Mouse (Mus musculus) thymus, adult 18-20 months (tissue): ENCODE results near the gene Abcc10.

Experiments
- DNase-seq, 2 experiments: peaks; one replicate each; pipeline ENCODE4 v3.0.0; 2022; ENCODE audit warnings: mixed read lengths in 2 of 2

Abcc10 gene

DNA sequence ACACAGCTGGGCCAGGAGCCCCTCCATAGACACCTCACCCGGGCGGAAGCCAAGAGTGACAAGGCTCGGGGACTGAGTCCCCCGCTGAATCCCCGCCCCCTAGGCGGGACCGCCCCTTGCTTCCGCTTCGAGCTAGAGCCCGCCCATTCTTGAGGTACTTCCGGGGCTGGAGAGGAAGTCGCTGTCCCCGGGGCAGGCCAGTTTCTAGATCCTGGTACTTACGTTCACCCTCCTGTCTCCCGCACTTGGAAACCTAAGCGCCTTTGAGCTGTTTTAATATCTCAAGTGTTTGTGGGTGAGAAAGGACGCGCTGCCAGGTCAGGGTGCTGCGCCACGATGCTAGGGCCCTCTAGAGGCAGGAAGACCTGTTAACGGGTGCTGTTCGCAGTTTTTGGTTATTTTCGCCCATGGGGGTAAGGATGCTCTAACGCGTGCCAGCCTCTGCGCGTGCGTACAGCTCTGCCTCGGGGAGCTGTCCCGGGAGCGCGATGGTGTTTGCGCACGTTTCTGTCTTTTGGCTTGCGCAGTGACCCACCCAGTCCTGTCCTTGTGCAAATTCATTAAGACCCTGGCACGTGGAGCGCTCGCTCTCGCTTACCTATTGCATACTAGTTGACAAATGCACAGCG is at the start of gene Abcc10:
TSS of gene Abcc10 (minus strand) at position 447 of the 629 bp plus-strand sequence.
- DNase-seq, result peak; percentile 97 to 98

DNA sequence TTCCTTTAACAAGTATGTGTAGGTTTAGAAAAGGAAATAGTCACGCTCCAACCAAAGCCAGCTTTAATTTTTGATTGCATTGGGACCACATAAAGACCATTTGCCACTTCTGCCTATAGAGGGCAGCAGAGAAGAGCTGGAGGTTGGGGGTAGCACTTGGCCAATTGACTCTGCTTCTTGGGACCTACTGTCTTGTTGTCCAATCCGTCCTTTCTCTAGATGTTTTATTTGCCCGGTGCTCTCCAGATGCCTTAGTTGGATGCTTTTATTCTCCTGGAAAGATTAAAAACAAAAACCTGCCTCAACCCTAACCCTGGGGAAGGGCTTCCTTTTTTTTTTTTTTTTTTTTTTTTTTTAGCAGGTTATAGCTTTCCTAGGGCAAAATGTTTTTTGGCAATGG is 43.6 kb upstream of the Abcc10 start:
- peak in 1 of 2 experiments; percentile 13 for DNase-seq

DNA sequence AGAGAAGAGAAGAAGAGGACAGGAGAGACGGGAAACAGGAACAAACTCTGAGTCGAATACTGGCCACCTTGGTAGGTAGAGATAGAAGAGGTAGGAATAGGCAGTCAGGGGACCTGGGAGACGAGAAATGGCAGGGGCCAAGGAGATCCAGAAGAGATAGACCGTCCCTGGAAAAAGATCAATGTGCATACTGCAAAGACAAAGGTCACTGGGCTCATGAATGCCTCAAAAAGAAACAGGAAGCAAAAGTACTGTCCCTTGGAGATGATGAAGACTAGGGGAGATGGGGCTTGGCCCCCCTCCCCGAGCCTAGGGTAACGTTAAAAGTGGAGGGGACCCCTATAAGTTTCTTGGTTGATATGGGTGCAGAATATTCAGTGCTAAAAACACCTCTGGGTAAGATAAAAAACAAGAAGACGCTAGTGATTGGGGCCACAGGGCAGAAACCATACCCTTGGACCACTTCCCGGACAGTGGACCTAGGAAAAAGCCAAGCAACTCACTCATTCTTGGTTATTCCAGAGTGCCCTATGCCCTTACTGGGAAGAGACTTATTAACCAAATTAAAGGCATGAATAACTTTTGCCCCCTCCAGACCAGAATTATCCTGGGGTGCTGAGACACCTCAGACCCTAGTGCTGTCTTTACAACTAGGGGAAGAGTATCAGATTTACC is 23.0 kb upstream of the Abcc10 start:
- DNase-seq, result no peak

DNA sequence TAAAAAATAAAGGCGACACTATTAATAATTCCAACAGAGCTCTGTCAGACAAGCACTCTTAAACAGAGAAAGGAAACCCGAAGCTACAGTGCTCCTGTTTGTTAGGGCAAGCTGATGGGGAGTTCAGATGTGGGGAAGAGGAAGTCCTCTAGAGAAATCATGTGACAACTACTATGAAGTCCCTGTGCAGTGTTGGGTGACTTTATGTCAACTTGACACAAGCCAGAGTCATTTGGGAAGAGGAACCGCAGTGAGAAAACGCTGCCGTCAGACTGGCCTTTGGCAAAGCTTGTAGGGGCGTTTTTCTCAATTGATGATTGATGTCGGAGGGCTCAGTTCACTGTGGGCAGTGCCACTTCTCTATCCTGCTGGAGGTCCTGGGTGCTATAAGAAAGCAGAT is 13.1 kb upstream of the Abcc10 start:
- DNase-seq, result no peak

DNA sequence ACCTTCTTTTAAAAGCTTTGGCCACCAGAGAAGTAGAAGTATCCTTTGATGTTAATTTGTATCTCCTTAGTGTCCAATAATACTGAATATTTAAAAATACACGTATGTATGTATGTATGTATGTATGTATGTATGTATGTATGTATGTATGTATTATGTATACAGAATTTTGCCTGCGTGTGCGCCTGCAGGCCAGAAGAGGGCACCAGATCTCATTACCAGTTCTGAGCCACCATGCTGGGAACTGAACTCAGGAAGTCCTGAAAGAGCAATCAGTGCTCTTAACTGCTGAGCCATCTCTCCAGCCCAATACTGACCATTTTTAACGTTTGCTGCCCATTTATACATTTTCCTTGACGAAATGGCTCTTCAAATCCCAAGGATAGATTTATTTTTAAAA is 8.3 kb upstream of the Abcc10 start:
- no peak for DNase-seq

GRCm38 (mm10) chr17:46328723-46329122 is 571 bp upstream of the Abcc10 start:
- DNase-seq, result no peak

DNA sequence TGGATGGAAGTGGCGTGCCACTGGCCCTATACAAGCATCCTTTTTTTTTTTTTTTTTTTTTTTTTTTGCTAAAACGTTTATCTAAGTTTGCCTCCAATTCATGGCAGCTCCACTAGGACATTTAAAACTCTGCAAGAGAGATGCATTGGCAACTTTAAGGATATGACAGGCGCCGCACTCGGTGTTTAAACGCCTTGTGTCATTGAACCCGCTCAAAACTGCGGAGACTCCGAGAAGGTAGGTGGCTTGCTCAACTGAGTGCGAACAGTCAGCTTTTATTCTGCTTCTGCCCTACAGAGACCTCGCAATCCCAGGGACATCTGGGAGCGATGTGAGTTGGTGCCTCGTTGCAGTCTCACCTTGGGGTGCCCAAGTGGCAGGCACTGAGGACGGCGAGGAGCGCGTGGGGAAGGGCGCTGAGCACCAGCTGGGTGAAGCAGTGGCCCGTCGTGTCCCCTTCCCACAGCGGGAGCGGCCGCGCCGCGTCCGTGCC is 693 bp downstream of the Abcc10 start:
- DNase-seq, result no peak

GRCm38 (mm10) chr17:46322046-46322823 is 5.9 kb downstream of the Abcc10 start:
- no peak for DNase-seq

GRCm38 (mm10) chr17:46320492-46320891 is 7.7 kb downstream of the Abcc10 start:
- DNase-seq, result no peak

DNA sequence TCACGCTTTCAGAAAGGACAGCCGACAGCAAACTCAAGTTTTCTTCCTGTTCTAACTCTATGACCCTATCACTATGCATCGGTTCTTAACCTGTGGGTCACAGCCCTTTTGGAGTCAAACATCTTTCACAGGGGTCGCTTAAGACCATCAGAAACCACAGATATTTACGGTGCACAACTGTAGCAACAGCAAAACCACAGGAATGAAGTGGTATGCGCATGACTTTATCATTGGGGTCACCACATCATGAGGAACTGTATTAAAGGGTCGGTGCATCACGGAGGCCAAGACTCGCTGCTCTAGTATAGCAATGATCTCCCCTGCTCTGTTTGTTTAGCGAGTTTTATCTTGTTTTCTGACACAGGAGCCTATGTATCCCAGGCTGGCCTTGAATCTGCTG is 12.3 kb downstream of the Abcc10 start:
- no peak for DNase-seq

DNA sequence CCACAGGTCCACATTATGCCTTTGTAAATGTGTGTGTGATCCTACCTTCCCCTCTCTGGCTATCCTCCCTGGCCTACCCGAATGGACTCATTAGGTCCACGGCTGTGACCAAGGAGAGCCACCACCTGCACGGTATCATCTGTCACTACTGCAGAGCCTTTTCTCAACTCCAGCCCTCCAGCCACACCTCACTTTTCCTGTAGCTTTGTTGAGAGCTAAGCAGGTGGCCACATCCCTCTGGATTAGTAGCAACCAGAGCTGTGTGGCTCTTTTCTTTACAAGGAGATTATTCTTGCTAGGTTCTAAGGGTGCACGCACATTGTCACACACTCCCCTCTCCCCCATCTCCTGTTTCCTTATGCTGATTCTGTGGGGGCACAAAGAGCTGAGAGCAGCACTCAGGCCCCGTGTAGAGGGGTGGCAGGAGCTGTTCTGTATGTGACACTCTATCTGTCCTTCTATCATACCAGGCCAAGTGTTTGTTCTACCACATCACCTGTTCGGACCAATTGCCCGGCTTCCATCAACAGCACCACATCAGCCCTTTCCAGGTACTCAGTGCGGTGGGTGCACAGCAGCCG is 14.9 kb downstream of the Abcc10 start:
- no peak for DNase-seq

DNA sequence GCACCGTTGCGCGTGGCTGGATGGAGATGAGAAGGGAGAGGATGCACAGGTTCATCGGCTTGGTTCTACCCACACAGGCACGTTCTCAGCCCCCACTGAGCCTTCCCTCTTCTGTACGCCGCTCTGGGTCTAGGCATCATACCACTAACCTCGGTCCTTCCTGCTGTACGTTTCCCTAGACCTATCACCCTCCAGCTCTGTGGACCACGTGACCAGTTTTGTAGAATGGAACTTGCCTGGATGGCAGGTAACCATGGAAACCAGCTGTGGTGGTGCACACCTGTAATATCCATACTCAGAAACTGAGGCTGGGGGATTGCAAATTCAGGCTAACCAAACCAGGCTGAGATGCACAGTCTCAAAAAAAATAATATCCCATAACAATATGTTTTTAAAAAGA is 17.6 kb downstream of the Abcc10 start:
- DNase-seq, result no peak

DNA sequence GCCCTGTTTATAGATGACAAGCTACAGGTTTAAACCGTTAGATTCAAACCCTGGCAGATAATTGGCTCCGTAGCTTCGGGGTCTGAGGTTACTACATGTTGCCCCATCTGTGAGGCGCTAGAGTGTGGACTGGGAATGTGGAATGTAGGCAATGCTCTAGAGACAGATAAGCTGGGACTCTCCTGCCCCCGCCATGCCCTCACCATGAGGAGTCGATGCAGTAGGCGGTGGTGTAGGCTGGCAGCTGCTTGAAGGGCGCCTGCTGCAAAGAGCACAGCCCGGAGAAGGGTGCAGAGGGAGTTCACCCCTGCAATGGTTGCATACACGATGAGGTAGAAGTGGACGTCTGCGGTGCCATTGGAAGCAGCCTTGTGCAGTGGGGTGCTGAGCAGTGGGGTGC is 18.3 kb downstream of the Abcc10 start:
- DNase-seq, result no peak

DNA sequence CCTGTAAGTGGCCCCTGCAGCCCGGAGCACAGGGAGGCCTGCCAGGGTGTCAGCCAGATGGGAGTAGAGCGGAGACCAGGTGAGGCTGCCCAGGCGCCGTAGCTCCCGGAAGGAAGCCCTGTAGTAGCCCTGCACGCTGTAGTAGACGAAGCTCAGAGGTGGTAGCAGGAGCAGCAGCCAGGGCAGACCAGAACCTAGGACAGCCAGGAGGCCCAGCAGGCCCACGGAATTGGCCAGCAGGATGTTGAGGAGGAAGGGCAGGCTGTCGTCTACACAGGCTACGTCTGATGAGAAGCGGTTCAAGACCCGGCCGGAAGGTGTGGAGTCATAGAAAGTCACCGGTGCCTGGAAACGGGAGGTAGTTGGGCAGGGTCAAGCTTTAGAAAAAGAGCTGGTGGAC is 21.2 kb downstream of the Abcc10 start:
- DNase-seq, result no peak

DNA sequence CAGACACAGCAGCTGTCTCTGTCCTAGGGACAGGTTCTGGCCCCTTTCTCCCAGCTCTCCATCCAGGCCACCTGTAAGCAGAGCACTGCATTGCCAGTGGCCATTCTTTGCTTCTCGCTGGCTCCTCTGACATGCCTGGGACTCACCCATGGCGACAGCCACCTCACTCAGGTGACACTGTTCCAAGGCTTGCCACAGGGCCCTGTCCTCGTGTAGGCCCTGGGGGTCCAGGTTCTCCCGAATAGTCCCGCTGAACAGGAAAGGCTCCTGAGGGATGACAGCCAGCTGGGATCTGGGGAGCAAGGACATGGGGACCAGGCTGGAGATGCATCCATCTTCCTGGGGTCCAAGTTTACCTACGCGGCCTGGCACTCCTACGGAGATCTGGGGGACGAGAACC is 24.0 kb downstream of the Abcc10 start:
- DNase-seq, result no peak

DNA sequence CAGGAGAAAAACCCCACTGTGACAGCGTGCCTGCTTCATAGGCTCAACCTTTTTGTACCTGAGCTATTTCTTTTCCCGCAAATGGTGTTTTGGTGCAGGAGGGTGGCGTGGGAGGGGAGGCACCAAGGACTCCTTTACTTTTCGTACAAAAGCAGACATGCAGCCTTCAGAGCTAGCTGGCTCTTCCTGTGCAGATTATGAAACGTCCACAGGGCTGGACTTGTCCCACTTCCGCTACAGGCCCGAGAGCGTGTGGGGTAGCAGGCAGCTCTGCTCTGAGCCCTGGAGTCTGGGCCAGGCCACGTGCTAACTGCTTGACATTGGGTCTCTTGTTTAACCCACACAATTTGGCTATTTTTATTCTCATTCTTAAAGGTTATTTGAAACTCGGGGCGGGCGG is 26.3 kb downstream of the Abcc10 start:
- DNase-seq, result no peak

- peak; percentile 46 to 50 for DNase-seq
Measured at GRCm38 (mm10) chr17:46298220-46298913, 29.8 kb downstream of the Abcc10 start.

DNA sequence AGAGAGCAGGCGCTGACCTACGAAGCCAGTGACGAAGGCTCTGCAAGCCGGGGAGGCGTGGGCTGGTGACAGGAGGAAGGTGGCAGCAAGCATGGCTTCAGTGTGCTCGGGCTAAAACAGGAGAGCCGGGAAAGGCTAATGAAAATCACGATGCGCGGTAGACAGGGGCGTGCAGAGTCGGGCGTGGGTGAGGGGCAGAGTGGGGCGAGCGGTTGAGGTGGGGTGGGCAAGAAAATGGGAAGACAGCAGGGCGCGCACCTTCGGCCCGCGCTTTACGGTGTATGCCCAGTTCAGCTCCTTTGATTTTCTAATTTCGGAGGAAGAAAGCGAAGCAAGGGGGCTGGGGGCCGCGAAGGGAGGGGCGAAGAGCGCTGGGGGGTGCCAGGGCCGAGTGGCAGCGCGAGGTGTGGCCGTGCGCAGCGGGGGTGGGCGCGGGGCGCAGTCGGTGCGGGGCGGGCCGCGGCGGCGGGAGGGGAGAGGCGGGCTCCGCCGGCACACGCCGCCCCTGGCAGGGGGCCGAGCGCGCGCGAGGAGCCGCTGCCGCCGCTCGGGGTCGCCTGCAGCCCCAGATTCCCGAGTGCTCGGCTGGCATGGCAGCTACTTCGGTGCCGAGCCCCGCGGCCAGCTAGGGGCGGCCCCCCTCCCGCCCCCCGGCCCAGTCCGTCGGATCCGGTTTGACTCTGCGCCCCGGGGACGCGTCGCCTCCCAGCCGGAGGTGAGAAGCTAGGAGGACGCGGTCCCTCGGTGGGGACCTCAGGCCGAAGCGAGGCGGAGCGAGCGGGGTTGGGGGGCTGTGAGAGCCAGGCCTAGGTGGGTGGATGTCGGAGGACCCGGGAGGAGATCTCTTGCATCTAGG is 30.6 kb downstream of the Abcc10 start, which contains the start of gene Dlk2:
TSS of gene Dlk2 (plus strand) at position 58 of the 856 bp plus-strand sequence.
- DNase-seq, result no peak

DNA sequence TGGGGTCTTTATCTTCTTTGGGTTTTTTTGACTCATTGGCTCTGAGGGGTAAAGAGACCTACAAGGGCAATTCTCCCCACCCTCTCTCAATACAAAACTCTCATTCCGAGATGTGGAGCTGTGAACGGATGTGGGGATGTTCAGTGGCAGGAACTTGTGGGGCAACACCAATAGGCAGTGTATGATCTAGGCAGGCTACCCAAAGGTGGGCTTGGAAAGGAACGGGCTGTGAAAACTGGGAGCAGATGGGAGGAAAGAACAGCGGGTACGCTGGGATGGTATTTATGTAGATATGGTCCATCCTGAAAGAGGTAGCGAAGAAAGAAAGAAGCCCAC is 31.2 kb downstream of the Abcc10 start:
- DNase-seq, result no peak

DNA sequence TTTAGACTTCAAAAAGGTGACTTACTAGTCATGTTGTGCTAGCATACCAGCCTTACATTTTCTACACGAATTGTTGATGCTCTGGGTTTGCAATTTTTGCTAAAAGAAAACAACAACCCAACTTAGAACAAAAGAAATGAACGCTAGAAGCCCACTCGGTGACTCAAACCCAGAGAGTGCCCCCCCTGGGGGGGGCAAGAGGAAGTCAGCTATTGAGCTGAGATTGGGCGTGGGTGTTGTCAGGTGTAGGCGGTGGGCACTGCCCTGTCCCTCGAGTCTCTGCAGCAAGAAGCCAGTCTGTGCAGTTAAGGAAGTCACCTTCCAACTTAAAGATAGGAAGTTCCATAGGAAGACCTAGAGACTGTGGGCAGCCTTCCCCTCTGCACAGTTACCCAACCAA is 31.6 kb downstream of the Abcc10 start:
- no peak for DNase-seq

DNA sequence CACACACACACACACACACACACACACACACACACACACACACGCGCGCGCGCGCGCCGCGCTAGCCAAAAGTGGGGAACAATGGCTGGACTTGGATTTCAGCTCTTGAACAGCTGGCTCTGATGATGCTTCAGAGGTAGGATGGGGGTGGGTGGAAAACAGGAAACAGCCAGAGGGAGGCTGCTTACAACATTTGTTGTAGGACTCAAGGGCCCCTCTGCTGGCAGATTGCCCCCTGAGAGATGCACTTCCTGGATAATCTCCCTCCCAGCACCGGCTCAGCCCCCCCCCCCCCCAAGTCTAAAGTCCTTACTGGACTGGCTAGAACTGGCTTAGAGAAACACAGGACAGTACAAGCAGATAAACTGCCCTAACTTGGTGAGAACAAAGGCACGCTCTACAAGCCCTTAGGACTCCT is 40.5 kb downstream of the Abcc10 start:
- DNase-seq, result no peak

DNA sequence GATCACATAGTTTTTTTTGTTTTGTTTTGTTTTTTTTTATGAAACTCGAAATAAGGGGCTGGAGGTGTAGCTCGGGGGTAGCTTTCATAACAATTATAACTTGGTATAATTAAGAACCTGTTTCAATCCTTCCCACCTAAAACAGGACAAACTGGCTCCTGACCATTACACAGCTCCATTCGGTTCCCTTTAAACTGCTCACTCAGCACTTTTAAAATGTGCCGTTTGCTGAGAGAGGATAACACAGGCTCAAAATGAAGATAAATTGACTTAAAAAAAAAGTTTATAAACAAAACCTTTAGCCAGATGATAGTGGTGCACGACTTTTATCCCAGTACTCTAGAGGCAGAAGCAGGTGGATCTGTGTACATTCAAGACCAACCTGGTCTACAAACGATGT is 42.7 kb downstream of the Abcc10 start:
- DNase-seq, result no peak
